Mouse (Mus musculus): Measurements from ENCODE around the gene Tcf15. TPM values are rescaled to one million over a fixed set of nuclear protein-coding genes. Genes with fewer than 3 reads are reported as not detected.

Tcf15 gene
- total and polyA plus RNA-seq, 2 experiments from 2014 or later: 0.69 to 1.6 TPM

- DNase-seq: no peak
- H3K4me3 ChIP-seq (ENCODE audit: low read depth, low read length): no peak overlapping the region
- no peaks in the 10 kb centered on the region for H3K36me3 ChIP-seq (ENCODE audit: insufficient read depth)
- ATAC-seq: no peak
- no peaks in the 10 kb centered on the region for H3K27me3 ChIP-seq (ENCODE audit: insufficient read depth, low read length)
- no peak overlapping the region for H3K9ac ChIP-seq
- no peak for TF ChIP-seq CTCF (IDR thresholded peaks at IDR 0.05; ENCODE audit: low read depth)
- 93% methylated on average over 1 of the region's 1 CpGs for WGBS
- no peaks in the 10 kb centered on the region for H3K4me1 ChIP-seq (ENCODE audit: insufficient read depth)
- H3K4me2 ChIP-seq (ENCODE audit: low read depth): no peak overlapping the region
- H3K27ac ChIP-seq (ENCODE audit: low read depth, low read length): no peak overlapping the region
- no peaks in the 10 kb centered on the region for H3K9me3 ChIP-seq (ENCODE audit: low read length)
Measured at GRCm38 (mm10) chr2:152159487-152159886, 16.1 kb downstream of the Tcf15 start.

DNA sequence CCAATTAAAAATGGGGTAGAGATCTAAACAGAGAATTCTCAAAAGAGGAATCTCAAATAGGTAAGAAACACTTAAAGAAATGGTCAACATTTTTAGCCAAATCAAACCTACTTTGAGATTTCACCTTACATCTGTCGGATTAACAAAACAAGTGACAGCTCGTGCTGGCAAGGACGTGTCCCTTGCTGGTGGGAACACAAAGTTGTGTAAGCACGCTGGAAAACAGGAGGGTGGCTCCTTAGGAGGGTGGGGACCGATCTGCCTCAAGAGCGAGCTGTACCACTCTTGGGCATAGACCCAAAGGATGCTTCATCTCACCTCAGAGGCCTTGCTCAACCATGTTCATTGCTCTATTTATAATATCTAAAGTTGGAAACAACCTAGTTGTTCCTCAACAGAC lies 22.9 kb downstream of the Tcf15 start:
- no peak overlapping the region for H3K27ac ChIP-seq (ENCODE audit: low read depth, low read length)
- 0 out of 2 replicates have a peak, but pooled peaks cover 3% of the 10 kb centered on the region for H3K9me3 ChIP-seq (ENCODE audit: low read length)
- no peaks in the 10 kb centered on the region for H3K4me1 ChIP-seq (ENCODE audit: insufficient read depth)
- H3K9ac ChIP-seq: no peak overlapping the region
- DNase-seq: no peak
- H3K4me3 ChIP-seq (ENCODE audit: low read depth, low read length): no peak overlapping the region
- TF ChIP-seq CTCF (IDR thresholded peaks at IDR 0.05; ENCODE audit: low read depth): no peak
- no peaks in the 10 kb centered on the region for H3K27me3 ChIP-seq (ENCODE audit: insufficient read depth, low read length)
- no peak overlapping the region for H3K4me2 ChIP-seq (ENCODE audit: low read depth)
- H3K36me3 ChIP-seq (ENCODE audit: insufficient read depth): no peaks in the 10 kb centered on the region
- WGBS: 90% methylated on average over 6 of the region's 6 CpGs
- no peak for ATAC-seq

DNA sequence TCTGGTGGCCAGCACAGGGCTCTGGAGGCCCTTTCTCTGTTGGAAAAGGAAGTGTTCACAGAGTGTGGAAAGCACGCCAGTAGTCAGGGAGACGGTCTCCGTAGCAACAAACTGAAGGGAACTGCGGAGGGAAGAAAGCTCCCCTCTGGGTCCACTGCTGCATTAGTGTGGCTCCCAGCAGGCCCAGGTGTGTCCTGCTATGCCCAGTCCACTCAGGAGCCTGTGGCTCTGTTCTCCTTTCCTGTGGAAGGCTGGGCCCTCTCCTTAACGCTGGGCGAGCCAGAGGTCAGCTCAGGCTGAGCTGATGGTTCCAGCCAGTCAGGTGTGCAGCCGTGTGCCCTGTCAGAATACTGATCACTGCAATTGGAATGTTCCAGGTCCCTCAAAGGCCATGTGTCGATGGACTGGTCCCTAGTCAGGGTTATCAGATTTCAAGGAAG lies 24.5 kb downstream of the Tcf15 start:
- DNase-seq (peak; percentile 72), ATAC-seq (peak; percentile 96)
- H3K4me3 ChIP-seq (ENCODE audit: low read depth, low read length): no peak overlapping the region
- H3K9me3 ChIP-seq (ENCODE audit: low read length): 0 out of 2 replicates have a peak, but pooled peaks cover 3% of the 10 kb centered on the region
- WGBS: 22% methylated on average over 8 of the region's 8 CpGs
- no peak overlapping the region for H3K27ac ChIP-seq (ENCODE audit: low read depth, low read length)
- no peak for TF ChIP-seq CTCF (IDR thresholded peaks at IDR 0.05; ENCODE audit: low read depth)
- H3K27me3 ChIP-seq (ENCODE audit: insufficient read depth, low read length): no peaks in the 10 kb centered on the region
- H3K9ac ChIP-seq: no peak overlapping the region
- H3K4me2 ChIP-seq (ENCODE audit: low read depth): no peak overlapping the region
- H3K4me1 ChIP-seq (ENCODE audit: insufficient read depth): no peaks in the 10 kb centered on the region
- no peaks in the 10 kb centered on the region for H3K36me3 ChIP-seq (ENCODE audit: insufficient read depth)

- no peak overlapping the region for H3K4me2 ChIP-seq (ENCODE audit: low read depth)
- ATAC-seq (no peak), DNase-seq (no peak)
- H3K27ac ChIP-seq (ENCODE audit: low read depth, low read length): no peak overlapping the region
- H3K4me3 ChIP-seq (ENCODE audit: low read depth, low read length): no peak overlapping the region
- WGBS: 97% methylated on average over 1 of the region's 1 CpGs
- 0 out of 2 replicates have a peak, but pooled peaks cover 3% of the 10 kb centered on the region for H3K9me3 ChIP-seq (ENCODE audit: low read length)
- H3K36me3 ChIP-seq (ENCODE audit: insufficient read depth): no peaks in the 10 kb centered on the region
- no peaks in the 10 kb centered on the region for H3K4me1 ChIP-seq (ENCODE audit: insufficient read depth)
- H3K27me3 ChIP-seq (ENCODE audit: insufficient read depth, low read length): no peaks in the 10 kb centered on the region
- no peak for TF ChIP-seq CTCF (IDR thresholded peaks at IDR 0.05; ENCODE audit: low read depth)
- H3K9ac ChIP-seq: no peak overlapping the region
Measured at GRCm38 (mm10) chr2:152169377-152169776, 26.0 kb downstream of the Tcf15 start.

GRCm38 (mm10) chr2:152174861-152175260 lies 31.5 kb downstream of the Tcf15 start:
- no peaks in the 10 kb centered on the region for H3K36me3 ChIP-seq (ENCODE audit: insufficient read depth)
- H3K4me1 ChIP-seq (ENCODE audit: insufficient read depth): no peaks in the 10 kb centered on the region
- DNase-seq: no peak
- no peak overlapping the region for H3K27ac ChIP-seq (ENCODE audit: low read depth, low read length)
- ATAC-seq: no peak
- no peak for TF ChIP-seq CTCF (IDR thresholded peaks at IDR 0.05; ENCODE audit: low read depth)
- H3K4me3 ChIP-seq (ENCODE audit: low read depth, low read length): no peak overlapping the region
- no peaks in the 10 kb centered on the region for H3K9me3 ChIP-seq (ENCODE audit: low read length)
- H3K27me3 ChIP-seq (ENCODE audit: insufficient read depth, low read length): no peaks in the 10 kb centered on the region
- H3K9ac ChIP-seq: no peak overlapping the region
- no peak overlapping the region for H3K4me2 ChIP-seq (ENCODE audit: low read depth)
- WGBS: 96% methylated on average over 3 of the region's 3 CpGs

- Histone ChIP-seq H3K4me3 (ENCODE audit: low read depth, low read length) (no peak overlapping the region), H3K9ac (no peak overlapping the region), H3K27me3 (ENCODE audit: insufficient read depth, low read length) (no peaks in the 10 kb centered on the region), H3K27ac (ENCODE audit: low read depth, low read length) (no peak overlapping the region), H3K36me3 (ENCODE audit: insufficient read depth) (no peaks in the 10 kb centered on the region), H3K9me3 (ENCODE audit: low read length) (no peaks in the 10 kb centered on the region), H3K4me1 (ENCODE audit: insufficient read depth) (no peaks in the 10 kb centered on the region), H3K4me2 (ENCODE audit: low read depth) (no peak overlapping the region)
- no peak for TF ChIP-seq CTCF (IDR thresholded peaks at IDR 0.05; ENCODE audit: low read depth)
- no peak for DNase-seq
- ATAC-seq: no peak
- WGBS: 78% methylated on average over 6 of the region's 6 CpGs
Measured at GRCm38 (mm10) chr2:152176659-152177058, 33.3 kb downstream of the Tcf15 start.

DNA sequence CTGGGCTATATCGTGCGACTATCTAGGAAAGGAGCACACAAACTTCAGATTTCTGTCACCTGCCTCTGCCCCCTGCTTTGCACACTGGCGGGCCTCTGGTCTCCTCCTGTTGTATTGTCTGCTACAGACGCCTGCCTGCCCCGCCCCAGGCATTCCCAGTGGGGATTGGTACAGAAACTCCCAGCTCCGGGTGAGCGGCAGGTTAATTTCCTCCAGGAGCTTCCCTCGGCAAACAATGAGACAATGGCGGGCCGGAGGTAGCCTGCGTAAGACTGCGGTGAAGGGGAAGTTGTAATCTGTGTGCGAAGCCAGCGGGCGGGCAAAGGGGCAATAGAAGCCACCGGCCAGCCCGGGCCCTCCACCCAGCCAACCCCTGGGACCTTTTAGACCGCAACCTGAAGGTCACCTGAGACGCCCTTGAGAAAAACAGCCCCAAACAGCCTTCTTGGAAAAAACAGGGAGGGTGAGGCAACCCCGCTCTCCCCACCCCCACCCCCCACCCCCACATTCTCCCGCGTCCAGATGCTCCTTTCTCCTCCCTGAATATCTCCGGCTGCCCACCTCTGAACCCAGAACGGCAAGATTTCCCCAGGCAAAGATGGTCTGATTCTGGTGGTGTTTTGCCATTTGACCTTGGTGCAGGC lies 33.9 kb downstream of the Tcf15 start:
- DNase-seq (no peak), ATAC-seq (peak; percentile 40; the same call in 1 of the 2 replicates)
- Histone ChIP-seq H3K27ac (ENCODE audit: low read depth, low read length) (no peak overlapping the region), H3K4me3 (ENCODE audit: low read depth, low read length) (no peak overlapping the region), H3K36me3 (ENCODE audit: insufficient read depth) (no peaks in the 10 kb centered on the region), H3K4me1 (ENCODE audit: insufficient read depth) (no peaks in the 10 kb centered on the region), H3K27me3 (ENCODE audit: insufficient read depth, low read length) (no peaks in the 10 kb centered on the region), H3K9ac (no peak overlapping the region), H3K9me3 (ENCODE audit: low read length) (no peaks in the 10 kb centered on the region), H3K4me2 (ENCODE audit: low read depth) (peak overlapping the region; percentile 19; the same call in 1 of the 2 replicates)
- 9% methylated on average over 23 of the region's 24 CpGs for WGBS
- TF ChIP-seq CTCF (IDR thresholded peaks at IDR 0.05; ENCODE audit: low read depth): no peak
